Mouse (Mus musculus): Measurements from ENCODE around the gene Ppp4r3a. TPM values are rescaled to one million over a fixed set of nuclear protein-coding genes. Genes with fewer than 3 reads are reported as not detected.
"Not testable (repeated sequence)": the region's sequence is repeated elsewhere in the genome, so short reads cannot be mapped to it uniquely, and the experiment has no call there.

Gene Ppp4r3a
- polyA plus RNA-seq (2015; fragmentation: Nextera tagmentation; extraction: Ambion mirVana), result 18.9 and 20.7 TPM in 2 replicates

GRCm38 (mm10) chr12:101083076-101083838, at the start of gene Ppp4r3a:
Gene Ppp4r3a, minus strand, starts transcription at chr12:101083702.
- Histone ChIP-seq H3K9me3 (replicated peaks) (no peaks in the 10 kb centered on the region), H3K27ac (replicated peaks) (peak within 1 kb of the TSS; percentile 95), H3K9ac (peak within 1 kb of the TSS; percentile 98), H3K4me3 (replicated peaks) (peak within 1 kb of the TSS; percentile 99), H3K27me3 (no peaks in the 10 kb centered on the region), H3K36me3 (replicated peaks) (peaks cover 13% of the 10 kb centered on the region), H3K4me1 (replicated peaks) (peaks cover 45% of the 10 kb centered on the region), H3K4me2 (peak within 1 kb of the TSS; percentile 91)
- WGBS (ENCODE audit: insufficient replicate concordance), result under 1% methylated on average over 76 of the region's 90 CpGs
- peak; percentile 94 for ATAC-seq (ENCODE audit: insufficient read depth)

GRCm38 (mm10) chr12:101123013-101123412, 39.5 kb upstream of the Ppp4r3a start:
- no peaks in the 10 kb centered on the region for H3K9me3 ChIP-seq (replicated peaks)
- H3K27ac ChIP-seq (replicated peaks), result no peak overlapping the region
- H3K27me3 ChIP-seq, result no peaks in the 10 kb centered on the region
- H3K4me1 ChIP-seq (replicated peaks), result no peaks in the 10 kb centered on the region
- no peak overlapping the region for H3K4me3 ChIP-seq (replicated peaks)
- 20% methylated on average over 1 of the region's 1 CpGs for WGBS (ENCODE audit: insufficient replicate concordance)
- H3K9ac ChIP-seq, result no peak overlapping the region
- H3K36me3 ChIP-seq (replicated peaks), result no peaks in the 10 kb centered on the region
- ATAC-seq (ENCODE audit: insufficient read depth), result no peak
- no peak overlapping the region for H3K4me2 ChIP-seq

- 43% methylated on average over 4 of the region's 4 CpGs for WGBS (ENCODE audit: insufficient replicate concordance)
- H3K27me3 ChIP-seq; H3K9me3 ChIP-seq (replicated peaks); H3K4me1 ChIP-seq (replicated peaks); H3K36me3 ChIP-seq (replicated peaks); ATAC-seq (ENCODE audit: insufficient read depth); H3K9ac ChIP-seq; H3K27ac ChIP-seq (replicated peaks); H3K4me2 ChIP-seq; H3K4me3 ChIP-seq (replicated peaks): not testable (repeated sequence)
Observed at GRCm38 (mm10) chr12:101122066-101122465, 38.6 kb upstream of the Ppp4r3a start.

GRCm38 (mm10) chr12:101109794-101110585, 26.5 kb upstream of the Ppp4r3a start:
- not testable (repeated sequence) for H3K36me3 ChIP-seq (replicated peaks); H3K9me3 ChIP-seq (replicated peaks)
- 41% methylated on average over 3 of the region's 3 CpGs for WGBS (ENCODE audit: insufficient replicate concordance)

GRCm38 (mm10) chr12:101107722-101108121, 24.2 kb upstream of the Ppp4r3a start:
- Histone ChIP-seq H3K4me2 (no peak overlapping the region), H3K9me3 (replicated peaks) (no peaks in the 10 kb centered on the region), H3K36me3 (replicated peaks) (no peaks in the 10 kb centered on the region), H3K9ac (no peak overlapping the region), H3K4me3 (replicated peaks) (no peak overlapping the region), H3K27ac (replicated peaks) (no peak overlapping the region), H3K4me1 (replicated peaks) (no peaks in the 10 kb centered on the region), H3K27me3 (no peaks in the 10 kb centered on the region)
- no peak for ATAC-seq (ENCODE audit: insufficient read depth)
- WGBS (ENCODE audit: insufficient replicate concordance), result 67% methylated on average over 1 of the region's 1 CpGs

More at GRCm38 (mm10) chr12:101109794-101110585, 26.5 kb upstream of the Ppp4r3a start:
- ATAC-seq (ENCODE audit: insufficient read depth); H3K4me1 ChIP-seq (replicated peaks); H3K4me3 ChIP-seq (replicated peaks); H3K9ac ChIP-seq; H3K27me3 ChIP-seq; H3K27ac ChIP-seq (replicated peaks); H3K4me2 ChIP-seq: not testable (repeated sequence)

GRCm38 (mm10) chr12:101105571-101105970, 22.1 kb upstream of the Ppp4r3a start:
- WGBS (ENCODE audit: insufficient replicate concordance), result 35% methylated on average over 5 of the region's 5 CpGs
- H3K27ac ChIP-seq (replicated peaks), result no peak overlapping the region
- H3K27me3 ChIP-seq, result no peaks in the 10 kb centered on the region

GRCm38 (mm10) chr12:101102648-101103047, 19.1 kb upstream of the Ppp4r3a start:
- Histone ChIP-seq H3K9me3 (replicated peaks) (no peaks in the 10 kb centered on the region), H3K27ac (replicated peaks) (no peak overlapping the region), H3K4me1 (replicated peaks) (no peaks in the 10 kb centered on the region), H3K36me3 (replicated peaks) (no peaks in the 10 kb centered on the region), H3K4me2 (no peak overlapping the region), H3K9ac (no peak overlapping the region), H3K27me3 (no peaks in the 10 kb centered on the region), H3K4me3 (replicated peaks) (no peak overlapping the region)
- no peak for ATAC-seq (ENCODE audit: insufficient read depth)
- 59% methylated on average over 3 of the region's 3 CpGs for WGBS (ENCODE audit: insufficient replicate concordance)

More at GRCm38 (mm10) chr12:101105571-101105970, 22.1 kb upstream of the Ppp4r3a start:
- Histone ChIP-seq H3K9me3 (replicated peaks) (no peaks in the 10 kb centered on the region), H3K9ac (no peak overlapping the region), H3K36me3 (replicated peaks) (no peaks in the 10 kb centered on the region), H3K4me1 (replicated peaks) (no peaks in the 10 kb centered on the region), H3K4me2 (no peak overlapping the region), H3K4me3 (replicated peaks) (no peak overlapping the region)
- no peak for ATAC-seq (ENCODE audit: insufficient read depth)

- H3K36me3 ChIP-seq (replicated peaks); H3K9me3 ChIP-seq (replicated peaks); H3K4me2 ChIP-seq; ATAC-seq (ENCODE audit: insufficient read depth); H3K27me3 ChIP-seq; H3K4me1 ChIP-seq (replicated peaks); H3K27ac ChIP-seq (replicated peaks); H3K9ac ChIP-seq; H3K4me3 ChIP-seq (replicated peaks): not testable (repeated sequence)
- 42% methylated on average over 3 of the region's 3 CpGs for WGBS (ENCODE audit: insufficient replicate concordance)
Observed at GRCm38 (mm10) chr12:101093678-101094077, 10.2 kb upstream of the Ppp4r3a start.

GRCm38 (mm10) chr12:101089955-101090354, 6.5 kb upstream of the Ppp4r3a start:
- 43% methylated on average over 1 of the region's 1 CpGs for WGBS (ENCODE audit: insufficient replicate concordance)
- Histone ChIP-seq H3K4me1 (replicated peaks) (0 out of 2 replicates have a peak, but pooled peaks cover 2% of the 10 kb centered on the region), H3K36me3 (replicated peaks) (no peaks in the 10 kb centered on the region), H3K27me3 (no peaks in the 10 kb centered on the region), H3K4me2 (no peak overlapping the region), H3K27ac (replicated peaks) (no peak overlapping the region), H3K9me3 (replicated peaks) (no peaks in the 10 kb centered on the region), H3K9ac (no peak overlapping the region), H3K4me3 (replicated peaks) (no peak overlapping the region)
- no peak for ATAC-seq (ENCODE audit: insufficient read depth)

GRCm38 (mm10) chr12:101087406-101087805, 3.9 kb upstream of the Ppp4r3a start:
- no peak for ATAC-seq (ENCODE audit: insufficient read depth)
- H3K9ac ChIP-seq, result no peak overlapping the region
- no peaks in the 10 kb centered on the region for H3K27me3 ChIP-seq
- no peaks in the 10 kb centered on the region for H3K36me3 ChIP-seq (replicated peaks)
- H3K4me3 ChIP-seq (replicated peaks), result no peak overlapping the region
- 42% methylated on average over 1 of the region's 1 CpGs for WGBS (ENCODE audit: insufficient replicate concordance)
- H3K4me2 ChIP-seq, result no peak overlapping the region
- H3K27ac ChIP-seq (replicated peaks), result no peak overlapping the region
- peaks cover 15% of the 10 kb centered on the region for H3K4me1 ChIP-seq (replicated peaks)
- H3K9me3 ChIP-seq (replicated peaks), result no peaks in the 10 kb centered on the region
